ENCODE assay signal across 8 mouse cellular contexts in the genomic region with DNA sequence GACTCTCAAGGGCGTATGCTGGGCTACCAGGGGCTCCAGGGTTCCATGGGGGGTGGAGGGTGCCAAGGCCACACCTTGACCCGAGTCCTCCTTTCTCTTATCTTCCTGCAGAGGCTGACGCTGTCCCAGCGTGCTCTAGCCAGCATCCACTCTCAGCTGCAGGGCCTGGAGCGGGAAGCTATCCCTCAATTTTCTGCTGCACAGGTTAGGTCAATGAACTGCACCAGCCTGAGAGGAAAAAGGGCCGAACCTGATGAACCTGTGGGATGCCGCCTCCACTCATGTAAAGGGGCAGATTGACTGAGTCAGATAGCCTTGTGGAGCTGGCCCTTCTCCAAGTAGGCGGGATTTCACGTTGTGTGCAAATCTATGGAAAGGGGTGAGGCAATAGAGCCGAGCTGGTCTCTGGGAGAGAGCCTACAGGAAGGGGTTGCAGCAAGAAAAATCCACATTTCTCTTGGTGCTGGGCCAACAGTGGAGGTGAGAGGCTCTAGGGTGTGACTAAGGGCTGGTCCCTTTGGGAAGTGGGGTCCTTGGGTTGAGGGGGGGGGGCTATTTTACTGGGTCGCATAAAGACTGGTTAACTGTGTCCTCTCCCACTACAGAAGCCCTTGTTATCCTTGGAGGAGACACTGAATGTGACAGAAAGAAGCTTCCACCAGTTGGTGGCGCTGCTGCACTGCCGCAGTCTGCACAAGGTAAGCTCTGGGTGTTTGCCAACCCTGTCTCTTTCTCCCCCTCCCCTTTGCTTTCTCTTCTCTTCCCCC. TPM values are rescaled to one million over a fixed set of nuclear protein-coding genes. Genes with fewer than 3 reads are reported as not detected.
DNase-seq lines count a peak whose midpoint lies in the region; ATAC-seq lines count a peak whose summit lies in the region.

No protein-coding gene starts in this region.

- DNase-seq in ovary, postnatal 14 days (ENCODE audit: low spot score) = peak; percentile 76
- DNase-seq in ovary, adult 18-20 months (ENCODE audit: low spot score) = no peak
- peak; percentile 89 to 94 for DNase-seq in cerebellum, postnatal 25 days
- peak; percentile 80 for DNase-seq in gastrocnemius, postnatal 14 days
- DNase-seq in midbrain, embryonic 14.5 days = peak; percentile 94
- peak; percentile 61 to 76 for DNase-seq in spleen, postnatal 36 days (ENCODE audit: low spot score in 2 of 2)

- no peaks in the 10 kb centered on the region for H3K9me3 ChIP-seq in intestine, embryonic 15.5 days
- H3K9me3 ChIP-seq in limb, embryonic 13.5 days = no peaks in the 10 kb centered on the region
- no peaks in the 10 kb centered on the region for H3K9me3 ChIP-seq in midbrain, embryonic 14.5 days (ENCODE audit: control insufficient read depth, low read length)

- peak; percentile 82 for ATAC-seq in intestine, embryonic 15.5 days
- ATAC-seq in limb, embryonic 13.5 days (ENCODE audit: low FRiP score, low read depth) = peak; percentile 72; the same call in 1 of the 2 replicates
- ATAC-seq in midbrain, embryonic 14.5 days (ENCODE audit: low FRiP score, low TSS enrichment) = peak; percentile 69

- H3K4me2 ChIP-seq in intestine, embryonic 15.5 days (replicated peaks) = 0 out of 2 replicates have a peak overlapping the region, but pooled peaks have one; percentile 11
- H3K4me2 ChIP-seq in limb, embryonic 13.5 days (replicated peaks) = peak overlapping the region; percentile 23; the same call in 1 of the 2 replicates
- H3K4me2 ChIP-seq in midbrain, embryonic 14.5 days (ENCODE audit: low read length) = no peak overlapping the region

- intact Hi-C loops in gastrocnemius, postnatal 14 days (cut with DNase I; ENCODE audit: low total_unique reads) = loop anchor here (10.0 kb wide), 1 partner anchor 294 kb away; no protein-coding TSS in a partner anchor

- no peak overlapping the region for H3K9ac ChIP-seq in intestine, embryonic 15.5 days
- H3K9ac ChIP-seq in limb, embryonic 13.5 days = 0 out of 2 replicates have a peak overlapping the region, but pooled peaks have one; percentile 1
- H3K9ac ChIP-seq in midbrain, embryonic 14.5 days (replicated peaks; ENCODE audit: low read length) = 0 out of 2 replicates have a peak overlapping the region, but pooled peaks have one; percentile 6

- H3K4me1 ChIP-seq in intestine, embryonic 15.5 days (replicated peaks) = 0 out of 2 replicates have a peak, but pooled peaks cover 6% of the 10 kb centered on the region
- peaks cover 2% of the 10 kb centered on the region; the same call in 1 of the 2 replicates for H3K4me1 ChIP-seq in limb, embryonic 13.5 days
- H3K4me1 ChIP-seq in midbrain, embryonic 14.5 days (ENCODE audit: control insufficient read depth, insufficient read depth, low read length) = no peaks in the 10 kb centered on the region

- WGBS in intestine, embryonic 15.5 days = 38% methylated on average over 13 of the region's 13 CpGs
- 40% methylated on average over 13 of the region's 13 CpGs for WGBS in limb, embryonic 13.5 days
- WGBS in midbrain, embryonic 14.5 days = 42% methylated on average over 13 of the region's 13 CpGs

- no peaks in the 10 kb centered on the region for H3K27me3 ChIP-seq in intestine, embryonic 15.5 days (replicated peaks)
- no peaks in the 10 kb centered on the region for H3K27me3 ChIP-seq in limb, embryonic 13.5 days
- H3K27me3 ChIP-seq in midbrain, embryonic 14.5 days (ENCODE audit: control insufficient read depth, insufficient read depth, low read length) = no peaks in the 10 kb centered on the region

- no peak overlapping the region for H3K4me3 ChIP-seq in intestine, embryonic 15.5 days (replicated peaks)
- H3K4me3 ChIP-seq in limb, embryonic 13.5 days = no peak overlapping the region
- H3K4me3 ChIP-seq in midbrain, embryonic 14.5 days (replicated peaks; ENCODE audit: low read depth, low read length) = no peak overlapping the region

- no peaks in the 10 kb centered on the region for H3K36me3 ChIP-seq in intestine, embryonic 15.5 days
- H3K36me3 ChIP-seq in limb, embryonic 13.5 days = no peaks in the 10 kb centered on the region
- peaks cover 35% of the 10 kb centered on the region; the same call in 1 of the 2 replicates for H3K36me3 ChIP-seq in midbrain, embryonic 14.5 days (ENCODE audit: control insufficient read depth, insufficient read depth, low read length)

- no peak overlapping the region for H3K27ac ChIP-seq in intestine, embryonic 15.5 days
- H3K27ac ChIP-seq in limb, embryonic 13.5 days = no peak overlapping the region
- H3K27ac ChIP-seq in midbrain, embryonic 14.5 days (replicated peaks; ENCODE audit: low read depth, low read length) = peak overlapping the region; percentile 58

RNA-seq across cellular contexts. Expression of gene Leng8, which starts 6.0 kb away (rescaled TPM):
- total RNA-seq in gastrocnemius, postnatal 14 days (2021) = 10 to 100 TPM; 26.9 to 33.9 TPM
- 46.3 and 49.2 TPM in 2 replicates for polyA plus RNA-seq in intestine, embryonic 15.5 days (2015; fragmentation: Nextera tagmentation; extraction: Ambion mirVana)
- 59.1 and 64.4 TPM in 2 replicates for polyA plus RNA-seq in limb, embryonic 13.5 days (2015; fragmentation: Nextera tagmentation; extraction: Ambion mirVana)
- 68.4 and 77.3 TPM in 2 replicates for polyA plus RNA-seq in midbrain, embryonic 14.5 days (2014; fragmentation: Nextera tagmentation; extraction: Ambion mirVana)

RNA-seq across cellular contexts. Expression of gene Ttyh1, which starts 11.7 kb away (rescaled TPM):
- 1 to 10 TPM; 2.3 to 5.3 TPM for total RNA-seq in gastrocnemius, postnatal 14 days (2021)
- polyA plus RNA-seq in intestine, embryonic 15.5 days (2015; fragmentation: Nextera tagmentation; extraction: Ambion mirVana) = 7.1 and 9.7 TPM in 2 replicates
- polyA plus RNA-seq in limb, embryonic 13.5 days (2015; fragmentation: Nextera tagmentation; extraction: Ambion mirVana) = 2.0 and 2.3 TPM in 2 replicates
- 104 and 112 TPM in 2 replicates for polyA plus RNA-seq in midbrain, embryonic 14.5 days (2014; fragmentation: Nextera tagmentation; extraction: Ambion mirVana)

RNA-seq across cellular contexts. Expression of gene Leng9, which starts 19.3 kb away (rescaled TPM):
- total RNA-seq in gastrocnemius, postnatal 14 days (2021) = 1 to 10 TPM; 2.1 to 2.3 TPM
- 4.5 and 4.9 TPM in 2 replicates for polyA plus RNA-seq in intestine, embryonic 15.5 days (2015; fragmentation: Nextera tagmentation; extraction: Ambion mirVana)
- 4.6 and 4.9 TPM in 2 replicates for polyA plus RNA-seq in limb, embryonic 13.5 days (2015; fragmentation: Nextera tagmentation; extraction: Ambion mirVana)
- polyA plus RNA-seq in midbrain, embryonic 14.5 days (2014; fragmentation: Nextera tagmentation; extraction: Ambion mirVana) = 3.4 and 4.8 TPM in 2 replicates

RNA-seq across cellular contexts. Expression of gene Cdc42ep5, which starts 33.8 kb away (rescaled TPM):
- 1 to 10 TPM; 6.5 to 6.9 TPM for total RNA-seq in gastrocnemius, postnatal 14 days (2021)
- polyA plus RNA-seq in intestine, embryonic 15.5 days (2015; fragmentation: Nextera tagmentation; extraction: Ambion mirVana) = 66.3 and 68.6 TPM in 2 replicates
- polyA plus RNA-seq in limb, embryonic 13.5 days (2015; fragmentation: Nextera tagmentation; extraction: Ambion mirVana) = 70.9 and 74.3 TPM in 2 replicates
- polyA plus RNA-seq in midbrain, embryonic 14.5 days (2014; fragmentation: Nextera tagmentation; extraction: Ambion mirVana) = 3.1 and 5.3 TPM in 2 replicates
